Mouse (Mus musculus): ENCODE measurements around the gene Stxbp4. TPM values are rescaled to one million over a fixed set of nuclear protein-coding genes. Genes with fewer than 3 reads are reported as not detected.
A peak's percentile ranks its signal among the peaks of the same experiment; 100 is the strongest.

Gene Stxbp4
- polyA plus RNA-seq, 1 experiment: 5.0 TPM

- Histone ChIP-seq H3K4me1 (ENCODE audit: control insufficient read depth, insufficient read depth, low read length) (no peaks in the 10 kb centered on the region), H3K4me3 (ENCODE audit: insufficient read depth, low read depth, low read length) (no peak overlapping the region), H3K27me3 (replicated peaks; ENCODE audit: control insufficient read depth, insufficient read depth, low read length) (no peaks in the 10 kb centered on the region), H3K27ac (ENCODE audit: insufficient read depth, low read depth, low read length) (no peak overlapping the region), H3K36me3 (ENCODE audit: control insufficient read depth, insufficient read depth, low read length) (peaks cover 11% of the 10 kb centered on the region)
- DNase-seq: peak; percentile 14
- 88% methylated on average over 8 of the region's 8 CpGs for WGBS
- TF ChIP-seq CTCF (conservative IDR thresholded peaks at IDR 0.05; ENCODE audit: insufficient read depth, insufficient read length, low read depth, low read length) (no peak), POLR2A (IDR thresholded peaks at IDR 0.05; ENCODE audit: low read depth, low read length) (no peak)
Measured at GRCm38 (mm10) chr11:90586203-90586602, 51.7 kb downstream of the Stxbp4 start.

GRCm38 (mm10) chr11:90585754-90586153 is 52.1 kb downstream of the Stxbp4 start:
- no peaks in the 10 kb centered on the region for H3K4me1 ChIP-seq (ENCODE audit: control insufficient read depth, insufficient read depth, low read length)
- TF ChIP-seq CTCF (conservative IDR thresholded peaks at IDR 0.05; ENCODE audit: insufficient read depth, insufficient read length, low read depth, low read length): no peak
- no peak for TF ChIP-seq POLR2A (IDR thresholded peaks at IDR 0.05; ENCODE audit: low read depth, low read length)
- 93% methylated on average over 2 of the region's 2 CpGs for WGBS
- DNase-seq: no peak
- H3K4me3 ChIP-seq (ENCODE audit: insufficient read depth, low read depth, low read length): no peak overlapping the region
- H3K27me3 ChIP-seq (replicated peaks; ENCODE audit: control insufficient read depth, insufficient read depth, low read length): no peaks in the 10 kb centered on the region
- peaks cover 9% of the 10 kb centered on the region for H3K36me3 ChIP-seq (ENCODE audit: control insufficient read depth, insufficient read depth, low read length)
- H3K27ac ChIP-seq (ENCODE audit: insufficient read depth, low read depth, low read length): no peak overlapping the region

- DNase-seq: peak; percentile 58
- H3K4me3 ChIP-seq (ENCODE audit: insufficient read depth, low read depth, low read length): no peak overlapping the region
- TF ChIP-seq CTCF (conservative IDR thresholded peaks at IDR 0.05; ENCODE audit: insufficient read depth, insufficient read length, low read depth, low read length): no peak
- no peak for TF ChIP-seq POLR2A (IDR thresholded peaks at IDR 0.05; ENCODE audit: low read depth, low read length)
- H3K27ac ChIP-seq (ENCODE audit: insufficient read depth, low read depth, low read length): no peak overlapping the region
- H3K27me3 ChIP-seq (replicated peaks; ENCODE audit: control insufficient read depth, insufficient read depth, low read length): no peaks in the 10 kb centered on the region
- no peaks in the 10 kb centered on the region; the same call in 1 of the 2 replicates for H3K36me3 ChIP-seq (ENCODE audit: control insufficient read depth, insufficient read depth, low read length)
- H3K4me1 ChIP-seq (ENCODE audit: control insufficient read depth, insufficient read depth, low read length): no peaks in the 10 kb centered on the region
- 44% methylated on average over 7 of the region's 7 CpGs for WGBS
Measured at GRCm38 (mm10) chr11:90577057-90577780, 60.7 kb downstream of the Stxbp4 start.

- no peaks in the 10 kb centered on the region for H3K27me3 ChIP-seq (replicated peaks; ENCODE audit: control insufficient read depth, insufficient read depth, low read length)
- no peak overlapping the region for H3K4me3 ChIP-seq (ENCODE audit: insufficient read depth, low read depth, low read length)
- H3K36me3 ChIP-seq (ENCODE audit: control insufficient read depth, insufficient read depth, low read length): no peaks in the 10 kb centered on the region; the same call in 1 of the 2 replicates
- H3K27ac ChIP-seq (ENCODE audit: insufficient read depth, low read depth, low read length): no peak overlapping the region
- no peaks in the 10 kb centered on the region for H3K4me1 ChIP-seq (ENCODE audit: control insufficient read depth, insufficient read depth, low read length)
- no peak for DNase-seq
- TF ChIP-seq CTCF (conservative IDR thresholded peaks at IDR 0.05; ENCODE audit: insufficient read depth, insufficient read length, low read depth, low read length) (no peak), POLR2A (IDR thresholded peaks at IDR 0.05; ENCODE audit: low read depth, low read length) (no peak)
- 92% methylated on average over 8 of the region's 8 CpGs for WGBS
Measured at GRCm38 (mm10) chr11:90576282-90576972, 61.5 kb downstream of the Stxbp4 start.

GRCm38 (mm10) chr11:90575491-90576048 is 62.3 kb downstream of the Stxbp4 start:
- H3K27ac ChIP-seq (ENCODE audit: insufficient read depth, low read depth, low read length): no peak overlapping the region
- WGBS: 98% methylated on average over 7 of the region's 7 CpGs
- H3K4me3 ChIP-seq (ENCODE audit: insufficient read depth, low read depth, low read length): no peak overlapping the region
- no peaks in the 10 kb centered on the region for H3K27me3 ChIP-seq (replicated peaks; ENCODE audit: control insufficient read depth, insufficient read depth, low read length)
- TF ChIP-seq POLR2A (IDR thresholded peaks at IDR 0.05; ENCODE audit: low read depth, low read length): no peak
- 0 out of 2 replicates have a peak, but pooled peaks have one; percentile 6 for TF ChIP-seq CTCF (conservative IDR thresholded peaks at IDR 0.05; ENCODE audit: insufficient read depth, insufficient read length, low read depth, low read length)
- no peaks in the 10 kb centered on the region; the same call in 1 of the 2 replicates for H3K36me3 ChIP-seq (ENCODE audit: control insufficient read depth, insufficient read depth, low read length)
- H3K4me1 ChIP-seq (ENCODE audit: control insufficient read depth, insufficient read depth, low read length): no peaks in the 10 kb centered on the region
- DNase-seq: no peak

- H3K27me3 ChIP-seq (replicated peaks; ENCODE audit: control insufficient read depth, insufficient read depth, low read length): no peaks in the 10 kb centered on the region
- 85% methylated on average over 2 of the region's 2 CpGs for WGBS
- DNase-seq: no peak
- TF ChIP-seq POLR2A (IDR thresholded peaks at IDR 0.05; ENCODE audit: low read depth, low read length) (no peak), CTCF (conservative IDR thresholded peaks at IDR 0.05; ENCODE audit: insufficient read depth, insufficient read length, low read depth, low read length) (no peak)
- no peaks in the 10 kb centered on the region; the same call in 1 of the 2 replicates for H3K36me3 ChIP-seq (ENCODE audit: control insufficient read depth, insufficient read depth, low read length)
- H3K4me1 ChIP-seq (ENCODE audit: control insufficient read depth, insufficient read depth, low read length): no peaks in the 10 kb centered on the region
- no peak overlapping the region for H3K27ac ChIP-seq (ENCODE audit: insufficient read depth, low read depth, low read length)
- H3K4me3 ChIP-seq (ENCODE audit: insufficient read depth, low read depth, low read length): no peak overlapping the region
Measured at GRCm38 (mm10) chr11:90570646-90571259, 67.1 kb downstream of the Stxbp4 start.

All from kidney, adult 2 months (tissue).